Mouse (Mus musculus) olfactory bulb, adult 2 months (tissue): Measurements from ENCODE around the gene Zcchc9.

ENCODE experiments used
- CTCF ChIP-seq: fragments of 200-500 bp; IDR thresholded peaks from 2 replicates; pipeline ENCODE4 v1.5.1; 2012; ENCODE audit warnings: low read depth, mild to moderate bottlenecking, low read length, moderate library complexity; ENCODE audit not compliant: insufficient read depth
- POLR2A ChIP-seq: fragments of 200-500 bp; IDR thresholded peaks from 2 replicates; pipeline ENCODE4 v1.6.1; 2012; ENCODE audit warnings: mild to moderate bottlenecking, low read depth, low read length, moderate library complexity; ENCODE audit not compliant: insufficient read depth

GRCm38 (mm10) chr13:91809476-91809875, 2.0 kb upstream of the Zcchc9 start:
- TF ChIP-seq CTCF (no peak), POLR2A (no peak)
